Mouse (Mus musculus): ENCODE measurements at regions not wholly inside any gene's neighbourhood (a gene's known extent, or its start where the extent isn't known, plus 50 kb on each side); places are given as distances from the start of the nearest gene placed in this dataset.

- intact Hi-C loops (cut with DNase I): no loop called here
These were observed 169.7 kb upstream of the Serpine2 start for GRCm38 (mm10) chr1:80030635-80031034.

GRCm38 (mm10) chr1:80030224-80030623, 169.2 kb upstream of the Serpine2 start:
- no peak overlapping the region for H3K4me3 ChIP-seq
- TF ChIP-seq EP300 (IDR thresholded peaks at IDR 0.05; ENCODE audit: insufficient read depth, low read depth, low read length) (no peak), CTCF (IDR thresholded peaks at IDR 0.05) (no peak), POLR2A (IDR thresholded peaks at IDR 0.05; ENCODE audit: insufficient read depth, low read depth, low read length) (no peak)
- H3K27ac ChIP-seq: no peak overlapping the region
- no peaks in the 10 kb centered on the region for H3K27me3 ChIP-seq (ENCODE audit: control insufficient read depth, insufficient read depth, low read length)
- H3K79me2 ChIP-seq (replicated peaks; ENCODE audit: control insufficient read depth, insufficient read depth, low read length): no peaks in the 10 kb centered on the region
- H3K36me3 ChIP-seq (ENCODE audit: control insufficient read depth, insufficient read depth, low read length): no peaks in the 10 kb centered on the region
- intact Hi-C loops (cut with DNase I): no loop called here
- H3K4me1 ChIP-seq (ENCODE audit: control insufficient read depth, insufficient read depth, low read length): no peaks in the 10 kb centered on the region; the same call in 1 of the 2 replicates
- 60% methylated on average over 3 of the region's 3 CpGs for WGBS
- no peak for DNase-seq
- H3K9ac ChIP-seq (ENCODE audit: low read depth, low read length): no peak overlapping the region

More at GRCm38 (mm10) chr1:80030635-80031034, 169.7 kb upstream of the Serpine2 start:
- Histone ChIP-seq H3K4me3 (no peak overlapping the region), H3K36me3 (ENCODE audit: control insufficient read depth, insufficient read depth, low read length) (no peaks in the 10 kb centered on the region), H3K9ac (ENCODE audit: low read depth, low read length) (no peak overlapping the region), H3K4me1 (ENCODE audit: control insufficient read depth, insufficient read depth, low read length) (no peaks in the 10 kb centered on the region; the same call in 1 of the 2 replicates), H3K27ac (no peak overlapping the region), H3K27me3 (ENCODE audit: control insufficient read depth, insufficient read depth, low read length) (no peaks in the 10 kb centered on the region), H3K79me2 (replicated peaks; ENCODE audit: control insufficient read depth, insufficient read depth, low read length) (no peaks in the 10 kb centered on the region)
- no peak for DNase-seq
- TF ChIP-seq POLR2A (IDR thresholded peaks at IDR 0.05; ENCODE audit: insufficient read depth, low read depth, low read length) (no peak), CTCF (IDR thresholded peaks at IDR 0.05) (no peak), EP300 (IDR thresholded peaks at IDR 0.05; ENCODE audit: insufficient read depth, low read depth, low read length) (no peak)
- 94% methylated on average over 1 of the region's 1 CpGs for WGBS

GRCm38 (mm10) chr1:80025863-80026616, 165.1 kb upstream of the Serpine2 start:
- no peaks in the 10 kb centered on the region for H3K36me3 ChIP-seq (ENCODE audit: control insufficient read depth, insufficient read depth, low read length)
- H3K9ac ChIP-seq (ENCODE audit: low read depth, low read length): no peak overlapping the region
- H3K27me3 ChIP-seq (ENCODE audit: control insufficient read depth, insufficient read depth, low read length): no peaks in the 10 kb centered on the region
- H3K4me1 ChIP-seq (ENCODE audit: control insufficient read depth, insufficient read depth, low read length): no peaks in the 10 kb centered on the region; the same call in 1 of the 2 replicates
- intact Hi-C loops (cut with DNase I): no loop called here
- DNase-seq: no peak
- WGBS: 82% methylated on average over 4 of the region's 4 CpGs
- no peak for TF ChIP-seq EP300 (IDR thresholded peaks at IDR 0.05; ENCODE audit: insufficient read depth, low read depth, low read length)
- no peak for TF ChIP-seq POLR2A (IDR thresholded peaks at IDR 0.05; ENCODE audit: insufficient read depth, low read depth, low read length)
- TF ChIP-seq CTCF (IDR thresholded peaks at IDR 0.05): no peak
- H3K27ac ChIP-seq: no peak overlapping the region
- H3K4me3 ChIP-seq: no peak overlapping the region
- H3K79me2 ChIP-seq (replicated peaks; ENCODE audit: control insufficient read depth, insufficient read depth, low read length): no peaks in the 10 kb centered on the region

- H3K9ac ChIP-seq (ENCODE audit: low read depth, low read length): no peak overlapping the region
- H3K79me2 ChIP-seq (replicated peaks; ENCODE audit: control insufficient read depth, insufficient read depth, low read length): no peaks in the 10 kb centered on the region
- no peaks in the 10 kb centered on the region for H3K36me3 ChIP-seq (ENCODE audit: control insufficient read depth, insufficient read depth, low read length)
- TF ChIP-seq CTCF (IDR thresholded peaks at IDR 0.05) (no peak), EP300 (IDR thresholded peaks at IDR 0.05; ENCODE audit: insufficient read depth, low read depth, low read length) (no peak), POLR2A (IDR thresholded peaks at IDR 0.05; ENCODE audit: insufficient read depth, low read depth, low read length) (no peak)
- intact Hi-C loops (cut with DNase I): no loop called here
- no peaks in the 10 kb centered on the region for H3K27me3 ChIP-seq (ENCODE audit: control insufficient read depth, insufficient read depth, low read length)
- WGBS: 40% methylated on average over 6 of the region's 6 CpGs
- H3K27ac ChIP-seq: no peak overlapping the region
- H3K4me1 ChIP-seq (ENCODE audit: control insufficient read depth, insufficient read depth, low read length): no peaks in the 10 kb centered on the region; the same call in 1 of the 2 replicates
- DNase-seq: no peak
- H3K4me3 ChIP-seq: no peak overlapping the region
These were observed 162.6 kb upstream of the Serpine2 start for GRCm38 (mm10) chr1:80023518-80024095.

- Histone ChIP-seq H3K36me3 (ENCODE audit: control insufficient read depth, insufficient read depth, low read length) (no peaks in the 10 kb centered on the region), H3K79me2 (replicated peaks; ENCODE audit: control insufficient read depth, insufficient read depth, low read length) (no peaks in the 10 kb centered on the region), H3K27ac (no peak overlapping the region), H3K27me3 (ENCODE audit: control insufficient read depth, insufficient read depth, low read length) (no peaks in the 10 kb centered on the region), H3K4me1 (ENCODE audit: control insufficient read depth, insufficient read depth, low read length) (no peaks in the 10 kb centered on the region; the same call in none of the 2 replicates), H3K4me3 (no peak overlapping the region), H3K9ac (ENCODE audit: low read depth, low read length) (no peak overlapping the region)
- TF ChIP-seq EP300 (IDR thresholded peaks at IDR 0.05; ENCODE audit: insufficient read depth, low read depth, low read length): no peak
- TF ChIP-seq CTCF (IDR thresholded peaks at IDR 0.05): no peak
- TF ChIP-seq POLR2A (IDR thresholded peaks at IDR 0.05; ENCODE audit: insufficient read depth, low read depth, low read length): no peak
- intact Hi-C loops (cut with DNase I): no loop called here
- DNase-seq: no peak
- 57% methylated on average over 3 of the region's 3 CpGs for WGBS
These were observed 160.9 kb upstream of the Serpine2 start for GRCm38 (mm10) chr1:80021866-80022265.

All from heart, adult 2 months (tissue).